Mouse (Mus musculus) limb, embryonic 14.5 days (tissue): ENCODE data around the gene Ttc39a. TPM values are rescaled to one million over a fixed set of nuclear protein-coding genes. Genes with fewer than 3 reads are reported as not detected.

Experiments used
- ATAC-seq: fragments of 200-750 bp; cut with Nextera tagmentation; 2 replicates; pipeline ENCODE4 v1.8.0; 2017; ENCODE audit warnings: low read depth, moderate number of reproducible peaks, moderate TSS enrichment; ENCODE audit not compliant: low FRiP score
- DNase-seq: peaks from one replicate; pipeline ENCODE4 v3.0.0-alpha.2; 2015; ENCODE audit warnings: low spot score
- H3K27ac ChIP-seq: fragments of 300-500 bp; sonication (generic); replicated peaks from 2 replicates; pipeline ENCODE4 v1.5.1; 2014; ENCODE audit warnings: low read depth, mild to moderate bottlenecking, low read length, moderate library complexity, mixed read lengths
- H3K27me3 ChIP-seq: fragments of 300-500 bp; sonication (generic); 2 replicates; pipeline ENCODE4 v1.6.1; 2014; ENCODE audit warnings: low read length, mixed read lengths; ENCODE audit not compliant: control insufficient read depth, insufficient read depth
- H3K36me3 ChIP-seq: fragments of 300-500 bp; sonication (generic); 2 replicates; pipeline ENCODE4 v1.6.1; 2014; ENCODE audit warnings: mild to moderate bottlenecking, low read length, moderate library complexity, mixed read lengths; ENCODE audit not compliant: control insufficient read depth, insufficient read depth
- H3K4me1 ChIP-seq: fragments of 300-500 bp; sonication (generic); 2 replicates; pipeline ENCODE4 v1.6.1; 2014; ENCODE audit warnings: antibody characterized with exemption, low read length, mixed read lengths; ENCODE audit not compliant: control insufficient read depth, insufficient read depth
- H3K4me2 ChIP-seq: fragments of 300-500 bp; sonication (generic); replicated peaks from 2 replicates; pipeline ENCODE4 v1.6.1; 2014; ENCODE audit warnings: low read depth, mild to moderate bottlenecking, low read length, moderate library complexity; ENCODE audit not compliant: severe bottlenecking
- H3K4me3 ChIP-seq: fragments of 300-500 bp; sonication (generic); replicated peaks from 2 replicates; pipeline ENCODE4 v1.5.1; 2014; ENCODE audit warnings: low read length
- H3K9ac ChIP-seq: fragments of 300-500 bp; sonication (generic); 2 replicates; pipeline ENCODE4 v1.6.1; 2014; ENCODE audit warnings: mild to moderate bottlenecking, low read depth, low read length, moderate library complexity; ENCODE audit not compliant: severe bottlenecking
- H3K9me3 ChIP-seq: fragments of 300-500 bp; sonication (generic); 2 replicates; pipeline ENCODE4 v1.6.1; 2016; ENCODE audit warnings: low read length; ENCODE audit not compliant: control insufficient read depth
- POLR2A ChIP-seq: fragments of 200-500 bp; IDR thresholded peaks from 2 replicates; pipeline ENCODE4 v1.8.0; 2012; ENCODE audit warnings: inconsistent platforms, mild to moderate bottlenecking, moderate library complexity, borderline replicate concordance; ENCODE audit not compliant: insufficient read depth, insufficient read length; ENCODE audit errors: extremely low read depth
- WGBS: fragments of 180-500 bp; shearing (Covaris S2); extraction: QIAGEN DNeasy Blood & Tissue Kit; methylation state at CpG from one replicate; pipeline ENCODE4 v1.1.7; 2014; 5-methylcytosine and 5-hydroxymethylcytosine counted together
- polyA plus RNA-seq, 2 experiments: library from polyadenylated mRNA; depleted of rRNA in 1 of 2; stranded (reverse) in 1 of 2; unstranded in 1 of 2; fragments of >200 nt; fragmentation: Nextera tagmentation in 1 of 2; extraction: Ambion mirVana in 1 of 2; gene quantifications; 2 replicates each; pipeline versions ENCODE4 v1.2.1 to v1.2.3; 2012 to 2014

Gene Ttc39a
- polyA plus RNA-seq, 2 experiments, result 4.3 to 5.4 TPM

DNA sequence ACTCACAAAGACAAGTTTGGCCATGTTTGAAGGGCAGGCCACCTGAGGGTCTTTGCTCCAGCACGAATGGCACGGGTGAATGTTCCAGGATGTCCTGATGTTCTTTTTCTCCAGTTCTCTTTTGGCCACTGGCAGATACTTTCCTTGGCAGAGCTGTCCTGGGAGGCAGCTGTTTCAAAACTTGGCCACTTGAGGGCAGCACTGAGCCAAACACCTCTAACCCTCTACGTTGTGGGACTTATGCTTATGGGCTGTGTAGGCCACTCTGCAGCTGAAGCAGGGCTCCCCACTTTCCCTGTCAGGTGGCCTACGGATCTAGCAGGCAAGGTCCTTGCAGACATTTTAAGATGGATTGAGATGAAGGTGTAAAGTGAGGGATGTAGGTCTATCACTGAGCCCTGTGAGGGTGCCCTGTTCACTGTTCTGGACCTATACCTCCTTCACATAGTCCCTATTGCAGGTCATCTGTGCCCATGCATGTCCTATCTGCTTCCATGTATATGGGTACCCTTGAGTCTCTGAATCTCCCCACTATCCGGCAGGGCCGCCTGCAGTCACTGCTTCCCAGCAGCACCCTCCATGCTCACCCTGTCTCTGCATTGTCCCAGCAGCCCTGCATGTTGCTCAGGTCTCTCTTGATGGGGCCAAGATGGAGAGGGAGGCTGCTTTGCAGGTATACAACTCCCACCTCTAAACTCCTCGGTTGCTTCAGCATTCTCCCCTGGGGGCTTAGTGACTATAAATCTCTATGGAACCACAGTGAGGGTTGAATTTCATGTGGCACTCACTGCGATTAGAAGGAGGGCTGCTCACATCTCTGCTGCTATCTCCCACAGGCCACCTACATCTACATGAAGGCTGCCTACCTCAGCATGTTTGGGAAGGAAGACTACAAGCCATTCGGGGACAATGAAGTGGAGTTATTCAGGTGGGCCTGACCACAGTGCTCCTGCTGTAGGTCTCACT is 31.8 kb downstream of the Ttc39a start:
- no peak overlapping the region for H3K27ac ChIP-seq
- H3K9ac ChIP-seq, result no peak overlapping the region
- H3K4me2 ChIP-seq, result no peak overlapping the region
- ATAC-seq (peak; percentile 63; the same call in 1 of the 2 replicates), DNase-seq (peak; percentile 79)
- H3K36me3 ChIP-seq, result peaks cover 13% of the 10 kb centered on the region; the same call in 1 of the 2 replicates
- TF ChIP-seq POLR2A, result no peak
- WGBS, result 52% methylated on average over 9 of the region's 9 CpGs
- no peaks in the 10 kb centered on the region for H3K4me1 ChIP-seq
- H3K4me3 ChIP-seq, result no peak overlapping the region
- no peaks in the 10 kb centered on the region for H3K27me3 ChIP-seq
- H3K9me3 ChIP-seq, result no peaks in the 10 kb centered on the region

DNA sequence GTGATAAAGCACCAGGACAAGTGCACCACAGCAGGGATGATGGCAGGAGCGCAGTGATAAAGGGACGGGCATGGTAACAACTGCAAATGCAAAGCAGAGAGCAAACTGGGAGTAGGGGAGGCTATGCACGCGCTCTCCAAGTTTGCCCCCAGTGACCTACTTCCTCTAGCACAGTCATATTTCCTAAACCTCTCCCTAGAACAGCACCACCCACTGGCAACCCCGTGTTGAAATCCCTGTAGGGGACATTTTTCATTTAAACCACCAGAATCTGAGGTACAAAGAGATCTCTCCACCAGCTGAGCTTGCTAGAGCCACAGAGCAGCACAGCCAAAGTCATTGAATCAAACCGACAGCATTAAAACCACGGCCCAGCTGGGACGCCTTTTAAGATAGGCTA is 32.7 kb downstream of the Ttc39a start:
- no peak overlapping the region for H3K27ac ChIP-seq

DNA sequence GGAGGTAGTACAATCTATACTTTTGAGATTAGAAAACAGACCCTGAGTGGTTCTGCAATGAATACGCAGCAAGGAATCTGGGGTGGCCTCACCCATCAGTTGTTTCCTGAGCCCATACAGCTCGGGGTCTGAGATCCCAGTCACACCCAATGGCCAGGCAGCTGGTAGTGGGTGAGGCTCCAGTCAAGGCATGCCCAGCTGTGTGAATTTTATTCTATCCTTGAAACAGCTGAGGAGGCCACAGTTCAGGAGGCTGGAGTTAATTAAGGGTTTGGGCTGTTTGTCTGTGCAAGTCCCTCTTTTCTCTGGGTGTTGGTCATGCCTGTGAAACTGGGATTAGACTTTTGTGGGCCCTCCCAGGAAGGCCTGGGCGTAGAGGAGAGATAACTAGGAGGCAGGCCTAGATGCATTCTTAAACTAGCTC is 33.4 kb downstream of the Ttc39a start:
- no peak for TF ChIP-seq POLR2A
- WGBS, result 59% methylated on average over 3 of the region's 3 CpGs
- DNase-seq, result peak; percentile 29

More for the DNA sequence above, 32.7 kb downstream of the Ttc39a start:
- Histone ChIP-seq H3K9ac (no peak overlapping the region), H3K4me1 (no peaks in the 10 kb centered on the region), H3K36me3 (peaks cover 17% of the 10 kb centered on the region; the same call in 1 of the 2 replicates), H3K27me3 (no peaks in the 10 kb centered on the region), H3K4me2 (no peak overlapping the region), H3K9me3 (no peaks in the 10 kb centered on the region), H3K4me3 (no peak overlapping the region)
- 79% methylated on average over 8 of the region's 8 CpGs for WGBS
- no peak for ATAC-seq
- no peak for TF ChIP-seq POLR2A
- DNase-seq, result no peak

DNA sequence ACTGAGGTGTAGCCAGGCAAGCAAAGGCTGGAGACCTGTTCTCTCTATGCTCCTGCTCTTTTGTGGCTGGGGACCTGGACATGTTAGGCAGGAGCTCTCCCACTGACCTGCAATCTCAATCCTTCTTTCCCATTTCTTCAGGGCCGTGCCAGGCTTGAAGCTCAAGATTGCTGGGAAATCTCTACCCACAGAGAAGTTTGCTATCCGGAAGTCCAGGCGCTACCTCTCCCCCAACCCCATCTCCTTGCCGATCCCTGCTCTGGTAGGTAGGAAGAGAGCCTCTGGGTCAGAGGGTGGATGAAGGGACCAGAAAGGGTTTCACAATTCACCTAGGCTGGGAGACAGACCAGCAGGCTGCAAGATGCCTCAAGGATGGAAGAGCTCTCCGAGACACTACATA is 34.0 kb downstream of the Ttc39a start:
- Histone ChIP-seq H3K36me3 (peaks cover 19% of the 10 kb centered on the region), H3K4me2 (no peak overlapping the region), H3K4me1 (no peaks in the 10 kb centered on the region), H3K27ac (peak overlapping the region; percentile 5; the same call in 1 of the 2 replicates), H3K9ac (0 out of 2 replicates have a peak overlapping the region, but pooled peaks have one; percentile 8), H3K4me3 (no peak overlapping the region), H3K9me3 (no peaks in the 10 kb centered on the region), H3K27me3 (no peaks in the 10 kb centered on the region)
- no peak for TF ChIP-seq POLR2A
- DNase-seq, result no peak
- WGBS, result 95% methylated on average over 5 of the region's 5 CpGs
- ATAC-seq, result no peak

More for the DNA sequence above, 33.4 kb downstream of the Ttc39a start:
- Histone ChIP-seq H3K4me3 (no peak overlapping the region), H3K9me3 (no peaks in the 10 kb centered on the region), H3K4me2 (no peak overlapping the region), H3K27me3 (no peaks in the 10 kb centered on the region), H3K9ac (no peak overlapping the region), H3K4me1 (no peaks in the 10 kb centered on the region), H3K36me3 (peaks cover 17% of the 10 kb centered on the region; the same call in 1 of the 2 replicates), H3K27ac (peak overlapping the region; percentile 5; the same call in 1 of the 2 replicates)
- ATAC-seq, result peak; percentile 45; the same call in 1 of the 2 replicates

DNA sequence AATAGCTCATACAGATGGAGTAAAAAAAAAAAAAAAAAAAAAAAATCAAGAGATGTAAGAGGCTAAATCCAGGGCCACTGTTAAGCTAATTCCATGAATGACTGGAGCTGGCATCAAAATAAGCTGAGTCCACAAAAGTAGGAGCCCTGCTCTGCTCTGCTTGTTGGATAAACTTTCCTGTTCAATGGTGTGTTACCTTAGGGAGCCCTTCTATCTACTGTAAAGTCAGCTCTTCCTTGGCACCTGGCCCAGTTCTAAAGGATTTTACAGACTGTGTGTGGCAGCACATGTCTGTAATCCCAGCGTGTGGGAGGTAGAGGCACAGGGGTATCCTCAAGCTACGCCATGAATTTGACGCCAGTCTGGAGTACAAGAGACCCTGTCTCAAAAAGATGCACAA is 34.6 kb downstream of the Ttc39a start:
- no peaks in the 10 kb centered on the region for H3K27me3 ChIP-seq
- H3K4me1 ChIP-seq, result no peaks in the 10 kb centered on the region
- ATAC-seq (no peak), DNase-seq (no peak)
- H3K4me2 ChIP-seq, result no peak overlapping the region
- H3K36me3 ChIP-seq, result peaks cover 21% of the 10 kb centered on the region
- TF ChIP-seq POLR2A, result no peak
- WGBS, result 82% methylated on average over 3 of the region's 3 CpGs
- H3K9me3 ChIP-seq, result no peaks in the 10 kb centered on the region
- H3K9ac ChIP-seq, result no peak overlapping the region
- no peak overlapping the region for H3K4me3 ChIP-seq
- no peak overlapping the region for H3K27ac ChIP-seq
